Mouse (Mus musculus): ENCODE measurements at regions not wholly inside any gene's neighbourhood (a gene's known extent, or its start where the extent isn't known, plus 50 kb on each side); places are given as distances from the start of the nearest gene placed in this dataset.

GRCm38 (mm10) chr8:65208791-65209190, 79.4 kb upstream of the BC030870 start:
- DNase-seq (ENCODE audit: low spot score in 2 of 2), result no peak

GRCm38 (mm10) chr8:65206202-65206601, 76.8 kb upstream of the BC030870 start:
- no peak for DNase-seq (ENCODE audit: low spot score in 2 of 2)

- peak; percentile 31 to 42 for DNase-seq (ENCODE audit: low spot score in 2 of 2)
These were observed 65.3 kb upstream of the BC030870 start for GRCm38 (mm10) chr8:65194656-65195055.

- DNase-seq (ENCODE audit: low spot score in 2 of 2), result no peak
These were observed 64.9 kb upstream of the BC030870 start for GRCm38 (mm10) chr8:65194231-65194630.

GRCm38 (mm10) chr8:65182346-65182745, 53.0 kb upstream of the BC030870 start:
- DNase-seq (ENCODE audit: low spot score in 2 of 2), result no peak

- no peak for DNase-seq (ENCODE audit: low spot score in 2 of 2)
These were observed 51.1 kb upstream of the BC030870 start for GRCm38 (mm10) chr8:65180447-65180846.

Data from left cerebral cortex, adult 18-20 months (tissue).